Mouse (Mus musculus) erythroblast, embryonic 14.5 days (primary cell): ENCODE results near the gene Atp2b2. TPM values are rescaled to one million over a fixed set of nuclear protein-coding genes. Genes with fewer than 3 reads are reported as not detected.

ENCODE experiments used
- H3K27me3 ChIP-seq: 2 replicates; pipeline ENCODE4 v1.6.1; 2012; ENCODE audit warnings: inconsistent platforms; ENCODE audit not compliant: control insufficient read depth
- H3K36me3 ChIP-seq: 2 replicates; pipeline ENCODE4 v1.6.1; 2012; ENCODE audit warnings: mild to moderate bottlenecking, inconsistent platforms; ENCODE audit not compliant: control insufficient read depth
- H3K4me1 ChIP-seq: 2 replicates; pipeline ENCODE4 v1.6.1; 2012; ENCODE audit warnings: inconsistent platforms; ENCODE audit not compliant: control insufficient read depth
- H3K4me3 ChIP-seq: replicated peaks from 2 replicates; pipeline ENCODE3; 2012; ENCODE audit warnings: moderate library complexity, mild to moderate bottlenecking, inconsistent platforms
- H3K9me3 ChIP-seq: 2 replicates; pipeline ENCODE4 v1.6.1; 2012; ENCODE audit warnings: low read length, inconsistent platforms, mixed read lengths; ENCODE audit not compliant: control insufficient read depth
- GATA1 ChIP-seq: IDR thresholded peaks from 2 replicates; pipeline ENCODE4 v1.6.1; 2012; ENCODE audit warnings: low read length, inconsistent platforms, mixed read lengths
- TAL1 ChIP-seq: IDR thresholded peaks from 3 replicates; pipeline ENCODE4 v1.6.1; 2012; ENCODE audit warnings: low read length, inconsistent platforms, mixed read lengths
- polyA plus RNA-seq: library from polyadenylated mRNA; stranded (reverse); fragments of >175 nt; gene quantifications from 2 replicates; pipeline ENCODE4 v1.2.3, GENCODE M21; 2012

Gene Atp2b2
- polyA plus RNA-seq, 1 experiment: not detected

- H3K27me3 ChIP-seq: no peaks in the 10 kb centered on the region; the same call in 1 of the 2 replicates
- no peak overlapping the region for H3K4me3 ChIP-seq
- TF ChIP-seq TAL1: no peak
- no peak for TF ChIP-seq GATA1
- H3K9me3 ChIP-seq: 0 out of 2 replicates have a peak, but pooled peaks cover 2% of the 10 kb centered on the region
- H3K36me3 ChIP-seq: no peaks in the 10 kb centered on the region
- no peaks in the 10 kb centered on the region for H3K4me1 ChIP-seq
These were observed 48.2 kb downstream of the Atp2b2 start for GRCm38 (mm10) chr6:113994176-113994575.

- 0 out of 2 replicates have a peak, but pooled peaks cover 2% of the 10 kb centered on the region for H3K9me3 ChIP-seq
- no peaks in the 10 kb centered on the region for H3K36me3 ChIP-seq
- TF ChIP-seq GATA1 (no peak), TAL1 (no peak)
- no peaks in the 10 kb centered on the region for H3K4me1 ChIP-seq
- H3K27me3 ChIP-seq: no peaks in the 10 kb centered on the region
- no peak overlapping the region for H3K4me3 ChIP-seq
These were observed 50.3 kb downstream of the Atp2b2 start for GRCm38 (mm10) chr6:113992101-113992500.

- no peaks in the 10 kb centered on the region for H3K27me3 ChIP-seq
- 0 out of 2 replicates have a peak, but pooled peaks cover 2% of the 10 kb centered on the region for H3K9me3 ChIP-seq
These were observed 50.9 kb downstream of the Atp2b2 start for GRCm38 (mm10) chr6:113991482-113991881.

GRCm38 (mm10) chr6:113990044-113990443, 52.4 kb downstream of the Atp2b2 start:
- Histone ChIP-seq H3K4me3 (no peak overlapping the region), H3K4me1 (no peaks in the 10 kb centered on the region), H3K36me3 (no peaks in the 10 kb centered on the region), H3K27me3 (no peaks in the 10 kb centered on the region), H3K9me3 (0 out of 2 replicates have a peak, but pooled peaks cover 2% of the 10 kb centered on the region)
- TF ChIP-seq TAL1: no peak
- no peak for TF ChIP-seq GATA1

More at GRCm38 (mm10) chr6:113991482-113991881, 50.9 kb downstream of the Atp2b2 start:
- Histone ChIP-seq H3K4me1 (no peaks in the 10 kb centered on the region), H3K4me3 (no peak overlapping the region), H3K36me3 (no peaks in the 10 kb centered on the region)
- no peak for TF ChIP-seq GATA1
- no peak for TF ChIP-seq TAL1

GRCm38 (mm10) chr6:113988521-113988920, 53.9 kb downstream of the Atp2b2 start:
- Histone ChIP-seq H3K4me1 (no peaks in the 10 kb centered on the region), H3K36me3 (no peaks in the 10 kb centered on the region), H3K27me3 (no peaks in the 10 kb centered on the region), H3K9me3 (0 out of 2 replicates have a peak, but pooled peaks cover 2% of the 10 kb centered on the region), H3K4me3 (no peak overlapping the region)
- TF ChIP-seq GATA1 (no peak), TAL1 (no peak)

- 0 out of 2 replicates have a peak, but pooled peaks cover 2% of the 10 kb centered on the region for H3K9me3 ChIP-seq
- no peaks in the 10 kb centered on the region for H3K4me1 ChIP-seq
- H3K27me3 ChIP-seq: no peaks in the 10 kb centered on the region
- H3K4me3 ChIP-seq: no peak overlapping the region
- H3K36me3 ChIP-seq: no peaks in the 10 kb centered on the region
- TF ChIP-seq TAL1 (no peak), GATA1 (no peak)
These were observed 55.7 kb downstream of the Atp2b2 start for GRCm38 (mm10) chr6:113986671-113987070.

- Histone ChIP-seq H3K36me3 (no peaks in the 10 kb centered on the region), H3K9me3 (no peaks in the 10 kb centered on the region)
These were observed 63.7 kb downstream of the Atp2b2 start for GRCm38 (mm10) chr6:113978673-113979072.

GRCm38 (mm10) chr6:113978091-113978650, 64.2 kb downstream of the Atp2b2 start:
- Histone ChIP-seq H3K27me3 (no peaks in the 10 kb centered on the region), H3K9me3 (no peaks in the 10 kb centered on the region), H3K4me3 (no peak overlapping the region), H3K36me3 (no peaks in the 10 kb centered on the region), H3K4me1 (no peaks in the 10 kb centered on the region)
- TF ChIP-seq TAL1 (no peak), GATA1 (no peak)

More at GRCm38 (mm10) chr6:113978673-113979072, 63.7 kb downstream of the Atp2b2 start:
- no peak for TF ChIP-seq GATA1
- TF ChIP-seq TAL1: no peak
- H3K4me3 ChIP-seq: no peak overlapping the region
- no peaks in the 10 kb centered on the region for H3K27me3 ChIP-seq
- H3K4me1 ChIP-seq: no peaks in the 10 kb centered on the region

- H3K36me3 ChIP-seq: no peaks in the 10 kb centered on the region
These were observed 71.5 kb downstream of the Atp2b2 start for GRCm38 (mm10) chr6:113970900-113971299.

GRCm38 (mm10) chr6:113970464-113970863, 71.9 kb downstream of the Atp2b2 start:
- no peak for TF ChIP-seq TAL1
- TF ChIP-seq GATA1: no peak

More at GRCm38 (mm10) chr6:113970900-113971299, 71.5 kb downstream of the Atp2b2 start:
- H3K9me3 ChIP-seq: no peaks in the 10 kb centered on the region
- H3K4me1 ChIP-seq: no peaks in the 10 kb centered on the region
- no peaks in the 10 kb centered on the region for H3K27me3 ChIP-seq
- no peak for TF ChIP-seq TAL1
- TF ChIP-seq GATA1: no peak
- no peak overlapping the region for H3K4me3 ChIP-seq

More at GRCm38 (mm10) chr6:113970464-113970863, 71.9 kb downstream of the Atp2b2 start:
- Histone ChIP-seq H3K4me1 (no peaks in the 10 kb centered on the region), H3K36me3 (no peaks in the 10 kb centered on the region), H3K9me3 (no peaks in the 10 kb centered on the region), H3K27me3 (no peaks in the 10 kb centered on the region), H3K4me3 (no peak overlapping the region)
